Mouse (Mus musculus) cerebellum, adult 9-10 months (tissue): ENCODE results near the gene Cryzl1.
A peak's percentile ranks its signal among the peaks of the same experiment; 100 is the strongest.

Source experiments
- DNase-seq: peaks from one replicate; pipeline ENCODE4 v3.0.0; 2022

The Cryzl1 gene

GRCm38 (mm10) chr16:91728123-91729065 is at the start of gene Cryzl1:
Gene Cryzl1 (minus strand): TSS chr16:91728975.
- DNase-seq = peak; percentile 100

- DNase-seq = no peak
Observed at GRCm38 (mm10) chr16:91772586-91772985, 43.8 kb upstream of the Cryzl1 start.

- no peak for DNase-seq
Observed at GRCm38 (mm10) chr16:91771334-91771733, 42.6 kb upstream of the Cryzl1 start.

- no peak for DNase-seq
Observed at GRCm38 (mm10) chr16:91770662-91771061, 41.9 kb upstream of the Cryzl1 start.

GRCm38 (mm10) chr16:91769911-91770310 is 41.1 kb upstream of the Cryzl1 start:
- DNase-seq = peak; percentile 73

GRCm38 (mm10) chr16:91768586-91768985 is 39.8 kb upstream of the Cryzl1 start:
- DNase-seq = no peak

- peak; percentile 91 for DNase-seq
Observed at GRCm38 (mm10) chr16:91767165-91767701, 38.5 kb upstream of the Cryzl1 start.

GRCm38 (mm10) chr16:91765816-91766210 is 37.0 kb upstream of the Cryzl1 start:
- no peak for DNase-seq

GRCm38 (mm10) chr16:91765121-91765815 is 36.5 kb upstream of the Cryzl1 start:
- no peak for DNase-seq

GRCm38 (mm10) chr16:91764414-91764813 is 35.6 kb upstream of the Cryzl1 start:
- DNase-seq = no peak

- DNase-seq = no peak
Observed at GRCm38 (mm10) chr16:91763975-91764374, 35.2 kb upstream of the Cryzl1 start.

- no peak for DNase-seq
Observed at GRCm38 (mm10) chr16:91762476-91762875, 33.7 kb upstream of the Cryzl1 start.

- DNase-seq = no peak
Observed at GRCm38 (mm10) chr16:91761761-91762160, 33.0 kb upstream of the Cryzl1 start.

GRCm38 (mm10) chr16:91761202-91761601 is 32.4 kb upstream of the Cryzl1 start:
- no peak for DNase-seq

- DNase-seq = no peak
Observed at GRCm38 (mm10) chr16:91754957-91755356, 26.2 kb upstream of the Cryzl1 start.

GRCm38 (mm10) chr16:91753611-91754010 is 24.8 kb upstream of the Cryzl1 start:
- no peak for DNase-seq

GRCm38 (mm10) chr16:91751644-91752385 is 23.0 kb upstream of the Cryzl1 start:
- DNase-seq = no peak

GRCm38 (mm10) chr16:91747567-91747966 is 18.8 kb upstream of the Cryzl1 start:
- DNase-seq = no peak

- peak; percentile 89 for DNase-seq
Observed at GRCm38 (mm10) chr16:91746101-91746950, 17.6 kb upstream of the Cryzl1 start.

- DNase-seq = no peak
Observed at GRCm38 (mm10) chr16:91743055-91743454, 14.3 kb upstream of the Cryzl1 start.

GRCm38 (mm10) chr16:91740918-91741255 is 12.1 kb upstream of the Cryzl1 start:
- DNase-seq = no peak
